Mouse (Mus musculus) kidney, adult 2 months (tissue): ENCODE data around the gene Rbfox3. TPM values are rescaled to one million over a fixed set of nuclear protein-coding genes. Genes with fewer than 3 reads are reported as not detected.

Source experiments
- DNase-seq: peaks from one replicate; pipeline ENCODE4 v3.0.0; 2021
- H3K27ac ChIP-seq: fragments of 200-500 bp; 2 replicates; pipeline ENCODE4 v1.5.1; 2012; ENCODE audit warnings: low read depth, low read length, control low read depth, inconsistent platforms; ENCODE audit not compliant: insufficient read depth
- H3K27me3 ChIP-seq: fragments of 200-500 bp; replicated peaks from 2 replicates; pipeline ENCODE4 v1.6.1; 2012; ENCODE audit warnings: mild to moderate bottlenecking, moderate library complexity, low read length, inconsistent platforms; ENCODE audit not compliant: control insufficient read depth, insufficient read depth
- H3K36me3 ChIP-seq: fragments of 200-500 bp; 2 replicates; pipeline ENCODE4 v1.6.1; 2012; ENCODE audit warnings: mild to moderate bottlenecking, moderate library complexity, low read length, inconsistent platforms; ENCODE audit not compliant: control insufficient read depth, insufficient read depth
- H3K4me1 ChIP-seq: fragments of 200-500 bp; 2 replicates; pipeline ENCODE4 v1.6.1; 2011; ENCODE audit warnings: low read length; ENCODE audit not compliant: control insufficient read depth, insufficient read depth
- H3K4me3 ChIP-seq: fragments of 200-500 bp; 2 replicates; pipeline ENCODE4 v1.5.1; 2011; ENCODE audit warnings: mild to moderate bottlenecking, low read depth, low read length, control low read depth; ENCODE audit not compliant: insufficient read depth
- CTCF ChIP-seq: fragments of 200-500 bp; conservative IDR thresholded peaks from 2 replicates; pipeline ENCODE4 v1.5.1; 2011; ENCODE audit warnings: low read depth, mild to moderate bottlenecking, control low read depth, low read length, moderate library complexity, mixed read lengths; ENCODE audit not compliant: insufficient read depth, insufficient read length
- POLR2A ChIP-seq: fragments of 200-500 bp; IDR thresholded peaks from one replicate; pipeline ENCODE4 v1.6.1; 2011; ENCODE audit warnings: low read depth, low read length, control low read depth
- WGBS: fragments of 180-500 bp; shearing (Covaris S2); methylation state at CpG from one replicate; pipeline ENCODE4 v1.1.7; 2018; 5-methylcytosine and 5-hydroxymethylcytosine counted together
- polyA plus RNA-seq: library from polyadenylated mRNA; depleted of rRNA; stranded (reverse); fragments of >200 nt; gene quantifications from 2 replicates; pipeline ENCODE4 v1.2.3, GENCODE M21; 2012

Rbfox3 gene
- polyA plus RNA-seq, 1 experiment, result 0.27 TPM

DNA sequence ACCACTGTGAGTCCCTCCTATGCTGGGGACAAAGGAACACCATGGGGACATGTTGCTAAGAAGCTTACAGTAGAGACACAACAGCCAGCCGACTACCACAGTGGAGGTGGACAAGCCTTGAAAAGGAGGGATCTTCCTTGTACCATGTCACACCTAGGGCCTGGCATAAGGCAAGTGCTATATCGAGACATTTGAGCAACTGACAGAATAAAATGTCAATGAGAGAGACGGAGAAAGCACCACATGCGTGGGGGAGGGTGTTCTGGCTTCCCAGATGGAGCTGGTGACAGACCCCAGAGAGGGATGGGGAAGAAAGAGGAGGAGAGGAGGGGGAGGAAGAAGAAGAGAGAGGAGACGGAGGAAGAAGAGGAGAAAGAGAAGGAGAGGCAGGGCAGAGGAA, 96.3 kb downstream of the Rbfox3 start:
- 59% methylated on average over 5 of the region's 5 CpGs for WGBS
- H3K27me3 ChIP-seq, result no peaks in the 10 kb centered on the region
- no peak overlapping the region for H3K4me3 ChIP-seq
- no peaks in the 10 kb centered on the region for H3K36me3 ChIP-seq
- no peak overlapping the region for H3K27ac ChIP-seq
- DNase-seq, result no peak
- no peaks in the 10 kb centered on the region for H3K4me1 ChIP-seq
- TF ChIP-seq CTCF (no peak), POLR2A (no peak)

DNA sequence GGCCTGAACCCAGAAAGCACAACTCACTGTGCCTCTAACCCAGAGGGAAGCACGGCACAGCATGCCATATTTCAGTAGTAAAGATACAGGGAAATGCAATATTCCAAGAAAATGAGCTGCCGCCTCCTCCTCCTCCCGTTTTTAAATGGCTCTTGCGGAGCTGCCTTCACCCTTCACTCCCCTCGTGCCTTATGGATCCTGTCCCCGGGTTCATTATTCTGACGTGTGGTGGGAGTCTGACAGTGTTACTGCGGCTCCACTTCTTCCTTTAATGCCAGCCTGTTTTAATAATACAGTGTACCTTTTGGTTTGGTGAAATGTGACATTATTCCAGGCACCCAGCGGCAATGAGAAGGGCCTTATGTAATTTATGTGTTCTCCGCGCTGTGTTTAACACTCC, 97.5 kb downstream of the Rbfox3 start:
- Histone ChIP-seq H3K4me3 (no peak overlapping the region), H3K27ac (no peak overlapping the region), H3K4me1 (no peaks in the 10 kb centered on the region), H3K27me3 (no peaks in the 10 kb centered on the region), H3K36me3 (no peaks in the 10 kb centered on the region)
- no peak for DNase-seq
- WGBS, result 27% methylated on average over 11 of the region's 11 CpGs
- no peak for TF ChIP-seq CTCF

DNA sequence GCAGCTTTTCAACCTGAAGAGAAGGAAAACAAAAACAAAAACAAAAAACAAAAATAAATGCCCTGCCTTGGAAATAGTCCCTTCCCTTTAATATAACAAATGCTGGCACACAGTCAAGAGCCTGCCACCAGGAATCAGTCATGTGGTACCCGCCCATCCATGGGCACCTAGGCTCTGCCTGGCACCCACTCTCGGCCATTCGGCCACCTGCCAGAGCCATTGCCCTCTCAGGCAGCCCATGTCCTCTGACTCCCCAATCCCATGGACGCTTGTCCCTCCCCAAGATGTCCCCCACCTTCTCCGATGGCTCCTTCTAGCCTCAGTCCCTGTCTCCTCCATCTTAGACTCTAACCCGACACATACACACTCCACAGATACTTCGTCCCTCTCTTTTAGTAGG, 100.0 kb downstream of the Rbfox3 start:
- no peak for DNase-seq
- H3K36me3 ChIP-seq, result no peaks in the 10 kb centered on the region
- WGBS, result 84% methylated on average over 7 of the region's 7 CpGs
- H3K27me3 ChIP-seq, result no peaks in the 10 kb centered on the region
- no peak overlapping the region for H3K4me3 ChIP-seq
- no peak for TF ChIP-seq CTCF
- TF ChIP-seq POLR2A, result no peak
- H3K27ac ChIP-seq, result no peak overlapping the region
- H3K4me1 ChIP-seq, result no peaks in the 10 kb centered on the region

DNA sequence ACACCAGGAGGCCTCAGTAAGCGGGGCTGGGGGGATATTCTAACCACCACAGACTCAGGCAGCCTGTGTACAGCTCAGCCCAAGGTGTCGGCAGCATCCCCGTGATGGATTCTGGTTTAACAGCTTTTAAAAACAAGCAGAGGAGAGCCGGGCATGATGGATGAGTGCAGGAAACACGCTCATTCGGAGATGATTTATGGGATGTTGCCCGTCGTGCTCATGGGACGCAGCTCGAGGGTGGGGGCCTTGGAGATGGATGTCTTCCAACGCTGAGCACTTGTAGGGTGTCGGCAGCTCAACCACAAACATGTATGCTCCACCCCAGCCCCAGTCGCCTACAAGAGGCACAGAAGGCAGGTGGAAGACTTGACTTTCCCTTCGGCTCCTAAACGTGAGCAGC, 103.9 kb downstream of the Rbfox3 start:
- H3K27me3 ChIP-seq, result no peaks in the 10 kb centered on the region
- H3K36me3 ChIP-seq, result no peaks in the 10 kb centered on the region
- no peaks in the 10 kb centered on the region for H3K4me1 ChIP-seq
- no peak overlapping the region for H3K27ac ChIP-seq
- no peak for DNase-seq
- no peak overlapping the region for H3K4me3 ChIP-seq
- no peak for TF ChIP-seq POLR2A
- no peak for TF ChIP-seq CTCF
- 16% methylated on average over 15 of the region's 15 CpGs for WGBS

DNA sequence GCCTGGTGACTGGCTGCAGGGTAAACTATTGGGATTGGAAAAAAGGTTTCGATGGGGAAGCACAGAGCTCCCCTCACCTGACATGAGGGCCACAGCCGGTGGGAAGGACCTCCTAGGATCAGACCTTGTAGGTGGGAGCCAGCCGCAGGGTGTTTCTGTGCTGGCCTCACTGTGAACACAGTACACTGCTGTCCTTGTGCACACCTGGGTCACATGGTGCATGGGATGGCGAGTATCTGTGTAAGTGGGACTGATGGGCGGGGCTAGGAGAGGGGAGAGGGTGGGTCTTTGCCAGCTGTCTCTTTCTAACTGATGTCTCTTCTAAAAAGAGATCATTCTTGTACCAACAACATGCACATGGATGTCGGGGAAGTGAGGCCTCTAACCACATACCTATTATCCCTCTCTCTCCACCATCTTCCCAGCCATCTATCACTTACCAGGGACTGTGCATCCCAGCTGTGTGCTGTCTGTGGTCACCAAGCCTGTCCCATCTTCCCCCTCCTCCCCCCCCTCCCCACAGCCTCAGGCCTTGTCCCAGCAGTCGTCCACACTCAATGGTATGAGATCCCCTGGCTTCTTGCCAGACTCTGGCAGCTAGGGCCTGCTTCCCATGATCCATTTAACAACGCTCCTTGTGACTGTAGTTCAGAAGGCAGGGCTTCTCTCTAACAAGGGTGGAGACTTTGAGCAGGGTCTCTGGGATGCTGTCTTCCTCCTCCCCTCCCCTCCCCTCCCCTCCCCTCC, 116.4 kb downstream of the Rbfox3 start:
- Histone ChIP-seq H3K4me1 (no peaks in the 10 kb centered on the region), H3K27ac (no peak overlapping the region), H3K4me3 (no peak overlapping the region), H3K36me3 (no peaks in the 10 kb centered on the region), H3K27me3 (no peaks in the 10 kb centered on the region)
- 58% methylated on average over 8 of the region's 8 CpGs for WGBS
- peak; percentile 8 for DNase-seq
- TF ChIP-seq CTCF (no peak), POLR2A (no peak)

DNA sequence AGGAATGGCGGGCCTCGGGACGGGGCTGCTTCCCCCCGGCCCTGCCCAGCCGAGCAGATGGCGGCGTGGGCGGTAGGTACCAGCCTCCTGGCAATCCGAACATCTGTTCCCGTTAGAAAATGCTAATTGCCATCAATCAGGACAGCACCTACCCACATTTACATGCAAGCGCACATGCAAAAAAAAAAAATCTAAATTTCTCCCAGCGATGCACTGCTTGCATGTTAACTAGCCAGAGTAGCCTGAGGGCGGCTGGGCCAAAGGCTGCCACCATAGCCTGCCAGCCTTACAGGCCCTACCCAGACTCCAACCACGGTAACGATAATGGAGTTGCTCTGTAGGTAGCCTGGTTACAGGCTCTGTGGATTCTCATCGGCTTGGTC, 117.8 kb downstream of the Rbfox3 start:
- Histone ChIP-seq H3K4me1 (no peaks in the 10 kb centered on the region), H3K4me3 (no peak overlapping the region), H3K27me3 (no peaks in the 10 kb centered on the region), H3K27ac (no peak overlapping the region), H3K36me3 (no peaks in the 10 kb centered on the region)
- DNase-seq, result no peak
- WGBS, result 67% methylated on average over 16 of the region's 16 CpGs
- TF ChIP-seq POLR2A (no peak), CTCF (no peak)

DNA sequence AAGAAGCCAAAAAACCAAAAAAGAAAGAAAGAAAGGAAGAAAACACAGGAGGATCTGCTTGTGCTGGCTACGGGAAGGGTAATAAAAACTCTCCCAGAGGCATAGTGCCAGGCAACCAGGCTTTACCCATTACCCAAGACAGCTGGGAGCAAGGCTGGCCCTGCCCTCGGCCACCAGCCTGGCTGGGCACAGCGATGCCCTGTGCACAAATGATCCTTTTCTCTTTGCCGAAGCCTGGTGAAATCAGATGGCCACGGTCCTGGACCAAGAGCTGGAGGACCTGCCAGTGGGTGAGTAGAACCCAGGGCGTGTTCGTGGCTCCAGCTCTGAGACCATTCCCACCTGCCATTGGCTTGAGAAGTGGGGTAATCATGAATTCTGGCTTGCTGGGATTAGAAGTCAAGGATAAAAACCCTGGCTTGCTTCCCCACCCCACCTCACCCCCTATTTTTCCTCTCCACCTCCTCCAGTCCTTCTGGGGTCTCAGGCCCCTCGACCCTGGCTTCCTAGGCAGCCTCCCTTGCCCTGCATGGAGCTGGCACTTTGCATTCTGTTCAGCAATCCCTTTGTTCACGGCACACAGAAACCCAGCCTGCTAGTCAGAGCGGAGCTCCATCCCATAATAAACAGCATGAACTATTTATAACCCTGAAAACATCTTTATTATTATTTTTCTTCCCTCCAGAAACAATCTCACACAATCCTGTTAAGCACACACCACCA, 118.3 kb downstream of the Rbfox3 start:
- Histone ChIP-seq H3K27ac (no peak overlapping the region), H3K27me3 (no peaks in the 10 kb centered on the region), H3K4me3 (no peak overlapping the region), H3K36me3 (no peaks in the 10 kb centered on the region), H3K4me1 (no peaks in the 10 kb centered on the region)
- 70% methylated on average over 10 of the region's 10 CpGs for WGBS
- no peak for DNase-seq
- no peak for TF ChIP-seq CTCF
- no peak for TF ChIP-seq POLR2A
